Mouse (Mus musculus): ENCODE measurements around the gene Fem1b.

- TF ChIP-seq CTCF (IDR thresholded peaks at IDR 0.05; ENCODE audit: low read depth, low read length) (no peak), POLR2AphosphoS5 (IDR thresholded peaks at IDR 0.05; ENCODE audit: insufficient replicate concordance, low read depth, low read length) (no peak)
Measured at GRCm38 (mm10) chr9:62765346-62765745, 46.4 kb downstream of the Fem1b start.

Data from G1E (cell line).